Mouse (Mus musculus) heart, adult 2 months (tissue): ENCODE measurements around the gene Sipa1l1. TPM values are rescaled to one million over a fixed set of nuclear protein-coding genes. Genes with fewer than 3 reads are reported as not detected.

Source experiments
- DNase-seq, 2 experiments: peaks; one replicate each; pipeline ENCODE4 v3.0.0; 2021
- H3K27ac ChIP-seq: fragments of 200-600 bp; 2 replicates; pipeline ENCODE4 v1.8.1; 2022
- H3K27me3 ChIP-seq: fragments of 200-500 bp; 2 replicates; pipeline ENCODE4 v1.6.1; 2012; ENCODE audit warnings: mild to moderate bottlenecking, low read length, inconsistent platforms, mixed read lengths; ENCODE audit not compliant: control insufficient read depth, insufficient read depth
- H3K36me3 ChIP-seq: fragments of 200-500 bp; 2 replicates; pipeline ENCODE4 v1.6.1; 2012; ENCODE audit warnings: low read length, inconsistent platforms; ENCODE audit not compliant: control insufficient read depth, insufficient read depth
- H3K4me1 ChIP-seq: fragments of 200-500 bp; 2 replicates; pipeline ENCODE4 v1.6.1; 2011; ENCODE audit warnings: low read length; ENCODE audit not compliant: control insufficient read depth, insufficient read depth
- H3K4me3 ChIP-seq: fragments of 200-600 bp; 2 replicates; pipeline ENCODE4 v1.8.1; 2022
- H3K79me2 ChIP-seq: fragments of 200-500 bp; replicated peaks from 2 replicates; pipeline ENCODE4 v1.6.1; 2012; ENCODE audit warnings: mild to moderate bottlenecking, inconsistent platforms, low read length, moderate library complexity, mixed read lengths; ENCODE audit not compliant: control insufficient read depth, insufficient read depth
- H3K9ac ChIP-seq: fragments of 200-500 bp; 2 replicates; pipeline ENCODE4 v1.6.1; 2012; ENCODE audit warnings: low read depth, mild to moderate bottlenecking, control low read depth, inconsistent platforms, low read length, mixed read lengths
- CTCF ChIP-seq: fragments of 200-600 bp; IDR thresholded peaks from 2 replicates; pipeline ENCODE4 v1.8.1; 2022; ENCODE audit warnings: antibody characterized with exemption, mild to moderate bottlenecking, moderate library complexity
- EP300 ChIP-seq: fragments of 200-500 bp; IDR thresholded peaks from 2 replicates; pipeline ENCODE4 v1.6.1; 2011; ENCODE audit warnings: low read depth, low read length, control low read depth; ENCODE audit not compliant: insufficient read depth
- POLR2A ChIP-seq: fragments of 200-500 bp; IDR thresholded peaks from 2 replicates; pipeline ENCODE4 v1.6.1; 2011; ENCODE audit warnings: mild to moderate bottlenecking, low read depth, low read length, control low read depth; ENCODE audit not compliant: insufficient read depth
- WGBS: fragments of 180-500 bp; shearing (Covaris S2); methylation state at CpG from one replicate; pipeline ENCODE4 v1.1.7; 2018; 5-methylcytosine and 5-hydroxymethylcytosine counted together
- intact Hi-C: fragments of 180-260 bp; cut with DNase I; formaldehyde crosslinking; loops from one replicate; pipeline ENCODE4 v1.15.1; 2025
- polyA plus RNA-seq: library from polyadenylated mRNA; depleted of rRNA; stranded (reverse); fragments of >200 nt; gene quantifications from 2 replicates; pipeline ENCODE4 v1.2.3, GENCODE M21; 2012
- total RNA-seq, 2 experiments: library from RNA; stranded (reverse); gene quantifications; 2 replicates each; pipeline ENCODE4 v1.2.3; 2021

Gene Sipa1l1
- total and polyA plus RNA-seq, 3 experiments: 6.9 to 9.1 (median 8.4) TPM

DNA sequence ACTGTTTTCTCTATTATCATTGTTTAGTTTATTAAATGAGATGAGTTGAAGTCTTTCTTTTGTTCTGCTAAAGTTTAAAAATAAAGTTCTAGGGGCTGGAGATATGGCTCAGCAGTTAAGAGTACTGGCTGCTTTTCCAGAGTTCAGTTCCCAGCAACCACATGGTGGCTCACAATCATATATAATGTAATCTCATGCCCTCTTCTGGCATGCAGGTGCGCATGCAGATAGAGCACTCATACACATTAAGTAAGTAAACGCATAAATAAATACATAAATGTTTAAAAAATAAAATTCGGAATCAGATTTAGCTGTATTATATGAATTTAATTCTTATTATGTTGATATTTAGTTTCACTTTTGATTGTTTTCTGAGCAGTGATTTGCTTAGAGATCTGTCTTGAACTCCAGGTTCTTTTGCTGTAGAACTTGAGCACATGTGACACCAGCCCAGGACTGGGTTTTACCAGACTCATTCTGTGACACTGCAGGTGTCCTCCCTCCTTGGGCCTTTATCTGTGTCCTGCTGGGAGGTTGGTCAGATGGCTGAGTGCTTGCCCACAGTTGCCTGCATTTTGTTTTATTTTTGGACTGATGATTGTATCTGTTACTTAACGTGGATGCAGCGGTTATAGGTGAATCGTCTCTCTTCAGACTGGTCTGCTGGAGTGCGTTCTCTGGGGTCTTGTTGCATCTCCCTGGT is 124.6 kb downstream of the Sipa1l1 start:
- Histone ChIP-seq H3K36me3 (no peaks in the 10 kb centered on the region), H3K9ac (no peak overlapping the region), H3K4me3 (no peak overlapping the region), H3K4me1 (no peaks in the 10 kb centered on the region), H3K27ac (no peak overlapping the region), H3K27me3 (no peaks in the 10 kb centered on the region), H3K79me2 (no peaks in the 10 kb centered on the region)
- no peak for DNase-seq
- TF ChIP-seq CTCF (peak; percentile 38), EP300 (no peak)
- intact Hi-C loops: no loop called here
- 83% methylated on average over 7 of the region's 7 CpGs for WGBS

GRCm38 (mm10) chr12:82294906-82295887 is 126.1 kb downstream of the Sipa1l1 start:
- Histone ChIP-seq H3K27ac (no peak overlapping the region), H3K4me1 (no peaks in the 10 kb centered on the region), H3K36me3 (no peaks in the 10 kb centered on the region), H3K9ac (no peak overlapping the region), H3K27me3 (no peaks in the 10 kb centered on the region), H3K4me3 (no peak overlapping the region), H3K79me2 (no peaks in the 10 kb centered on the region)
- no peak for TF ChIP-seq POLR2A
- no peak for TF ChIP-seq CTCF
- TF ChIP-seq EP300: no peak
- intact Hi-C loops: no loop called here
- DNase-seq: no peak
- 93% methylated on average over 10 of the region's 10 CpGs for WGBS

GRCm38 (mm10) chr12:82296276-82296675 is 127.2 kb downstream of the Sipa1l1 start:
- WGBS: 92% methylated on average over 2 of the region's 2 CpGs
- no peak overlapping the region for H3K4me3 ChIP-seq
- DNase-seq: no peak
- H3K27ac ChIP-seq: no peak overlapping the region
- H3K9ac ChIP-seq: no peak overlapping the region
- H3K79me2 ChIP-seq: no peaks in the 10 kb centered on the region
- TF ChIP-seq EP300 (no peak), POLR2A (no peak), CTCF (no peak)
- intact Hi-C loops: no loop called here
- H3K27me3 ChIP-seq: no peaks in the 10 kb centered on the region
- no peaks in the 10 kb centered on the region for H3K4me1 ChIP-seq
- no peaks in the 10 kb centered on the region for H3K36me3 ChIP-seq

- WGBS: 85% methylated on average over 6 of the region's 6 CpGs
Observed at GRCm38 (mm10) chr12:82297196-82297595, 128.1 kb downstream of the Sipa1l1 start.

DNA sequence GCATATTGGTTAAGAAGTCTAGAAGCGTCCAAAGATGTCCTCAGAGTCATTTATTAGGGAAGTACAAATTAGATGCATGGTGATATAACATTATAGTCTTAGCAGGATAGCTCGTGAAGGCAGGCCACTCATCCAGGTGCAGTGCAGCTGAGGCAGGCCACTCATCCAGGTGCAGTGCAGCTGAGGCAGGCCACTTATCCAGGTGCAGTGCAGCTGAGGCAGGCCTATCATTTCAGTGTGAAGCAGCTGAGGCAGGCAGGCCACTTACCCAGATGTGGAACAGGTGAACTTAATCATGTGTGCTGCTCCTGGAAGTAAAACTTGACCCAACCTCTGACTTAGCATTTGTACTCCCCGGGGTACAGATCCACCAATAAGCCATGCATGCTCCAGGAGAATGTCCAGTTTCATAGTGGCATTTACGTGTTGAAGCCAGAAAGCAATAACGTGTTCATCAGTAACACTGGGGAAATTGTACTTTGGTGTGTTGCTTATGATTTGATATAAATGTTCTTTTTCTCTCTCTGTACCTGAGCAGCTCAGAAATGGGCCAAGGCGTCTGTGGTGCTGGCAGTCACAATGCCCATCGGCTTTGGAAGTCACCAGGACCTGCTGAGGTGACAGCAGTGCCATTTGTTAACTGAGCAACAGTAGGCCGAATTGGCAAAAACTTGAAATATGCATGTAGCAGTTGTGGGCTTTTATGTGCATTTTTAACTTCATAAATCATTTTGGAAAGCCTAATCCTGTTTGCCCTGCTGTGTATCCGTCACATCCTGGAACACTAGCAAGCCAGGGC is 129.7 kb downstream of the Sipa1l1 start:
- Histone ChIP-seq H3K9ac (no peak overlapping the region), H3K4me1 (no peaks in the 10 kb centered on the region), H3K36me3 (no peaks in the 10 kb centered on the region), H3K4me3 (no peak overlapping the region), H3K27ac (no peak overlapping the region), H3K27me3 (no peaks in the 10 kb centered on the region), H3K79me2 (no peaks in the 10 kb centered on the region)
- 89% methylated on average over 9 of the region's 9 CpGs for WGBS
- no peak for TF ChIP-seq POLR2A
- TF ChIP-seq EP300: no peak
- no peak for TF ChIP-seq CTCF
- intact Hi-C loops: no loop called here
- no peak for DNase-seq

More at GRCm38 (mm10) chr12:82297196-82297595, 128.1 kb downstream of the Sipa1l1 start:
- no peak for DNase-seq
- no peaks in the 10 kb centered on the region for H3K36me3 ChIP-seq
- H3K79me2 ChIP-seq: no peaks in the 10 kb centered on the region
- intact Hi-C loops: no loop called here
- no peak overlapping the region for H3K27ac ChIP-seq
- no peaks in the 10 kb centered on the region for H3K27me3 ChIP-seq
- TF ChIP-seq EP300 (no peak), CTCF (no peak), POLR2A (no peak)
- no peak overlapping the region for H3K9ac ChIP-seq
- H3K4me3 ChIP-seq: no peak overlapping the region
- no peaks in the 10 kb centered on the region for H3K4me1 ChIP-seq
